Mouse (Mus musculus): ENCODE measurements around the gene Itgb2. TPM values are rescaled to one million over a fixed set of nuclear protein-coding genes. Genes with fewer than 3 reads are reported as not detected.
A peak's percentile ranks its signal among the peaks of the same experiment; 100 is the strongest.

Itgb2 gene
- total and polyA plus RNA-seq, 3 experiments: 20.0 to 49.2 (median 39.6) TPM

- TF ChIP-seq GATA1 (IDR thresholded peaks at IDR 0.05; ENCODE audit: borderline replicate concordance, low read length) (no peak), GATA2 (IDR thresholded peaks at IDR 0.05; ENCODE audit: borderline replicate concordance, low read depth, low read length) (no peak)
- H3K4me3 ChIP-seq (ENCODE audit: low read depth, low read length): no peak overlapping the region
- H3K36me3 ChIP-seq (replicated peaks): peaks cover 90% of the 10 kb centered on the region
- no peaks in the 10 kb centered on the region; the same call in 1 of the 2 replicates for H3K27me3 ChIP-seq (ENCODE audit: insufficient read depth, low read length)
- no peak for ATAC-seq (ENCODE audit: extremely low read depth, insufficient number of reproducible peaks, low FRiP score, poor library complexity, severe bottlenecking)
- H3K4me1 ChIP-seq (ENCODE audit: insufficient read depth, low read depth, low read length): peaks cover 74% of the 10 kb centered on the region
- H3K9me3 ChIP-seq (replicated peaks): no peaks in the 10 kb centered on the region
- no peak for DNase-seq (ENCODE audit: low spot score)
Observed at GRCm38 (mm10) chr10:77552162-77552561, 22.1 kb downstream of the Itgb2 start.

GRCm38 (mm10) chr10:77553285-77553684, 23.2 kb downstream of the Itgb2 start:
- ATAC-seq (ENCODE audit: extremely low read depth, insufficient number of reproducible peaks, low FRiP score, poor library complexity, severe bottlenecking): no peak
- TF ChIP-seq CTCF (IDR thresholded peaks at IDR 0.05; ENCODE audit: low read depth, low read length) (no peak), POLR2AphosphoS5 (IDR thresholded peaks at IDR 0.05; ENCODE audit: insufficient replicate concordance, low read depth, low read length) (no peak), GATA1 (IDR thresholded peaks at IDR 0.05; ENCODE audit: borderline replicate concordance, low read length) (no peak), GATA2 (IDR thresholded peaks at IDR 0.05; ENCODE audit: borderline replicate concordance, low read depth, low read length) (no peak), TAL1 (conservative IDR thresholded peaks at IDR 0.05; ENCODE audit: low read depth, low read length) (no peak)
- H3K36me3 ChIP-seq (replicated peaks): peaks cover 91% of the 10 kb centered on the region
- H3K9me3 ChIP-seq (replicated peaks): no peaks in the 10 kb centered on the region
- DNase-seq (ENCODE audit: low spot score): no peak
- H3K27me3 ChIP-seq (ENCODE audit: insufficient read depth, low read length): no peaks in the 10 kb centered on the region; the same call in 1 of the 2 replicates
- no peak overlapping the region for H3K4me3 ChIP-seq (ENCODE audit: low read depth, low read length)
- H3K4me1 ChIP-seq (ENCODE audit: insufficient read depth, low read depth, low read length): peaks cover 86% of the 10 kb centered on the region

DNA sequence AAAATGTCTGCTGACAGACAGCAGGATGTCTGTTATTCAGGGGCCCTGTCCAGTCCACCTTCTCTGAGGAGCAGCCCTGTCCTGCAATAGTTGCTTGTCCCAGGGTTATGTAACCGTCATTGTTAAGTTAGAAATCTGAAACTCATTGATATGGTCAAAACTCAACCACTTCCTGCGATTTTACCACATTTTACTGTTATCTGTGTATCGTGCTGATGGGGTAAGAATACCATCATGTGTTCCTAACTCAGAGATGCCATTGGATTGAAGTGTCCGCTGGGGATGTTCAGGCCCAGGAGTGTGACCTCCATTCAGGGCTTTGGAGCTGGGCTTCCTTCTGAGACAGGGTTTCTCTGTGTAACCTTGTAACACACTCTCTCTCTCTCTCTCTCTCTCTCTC, 24.9 kb downstream of the Itgb2 start:
- no peaks in the 10 kb centered on the region for H3K9me3 ChIP-seq (replicated peaks)
- peaks cover 91% of the 10 kb centered on the region for H3K36me3 ChIP-seq (replicated peaks)
- TF ChIP-seq GATA1 (IDR thresholded peaks at IDR 0.05; ENCODE audit: borderline replicate concordance, low read length) (no peak), TAL1 (conservative IDR thresholded peaks at IDR 0.05; ENCODE audit: low read depth, low read length) (peak; percentile 16; the same call in 1 of the 2 replicates)
- H3K27me3 ChIP-seq (ENCODE audit: insufficient read depth, low read length): no peaks in the 10 kb centered on the region; the same call in 1 of the 2 replicates
- peaks cover 86% of the 10 kb centered on the region for H3K4me1 ChIP-seq (ENCODE audit: insufficient read depth, low read depth, low read length)
- ATAC-seq (ENCODE audit: extremely low read depth, insufficient number of reproducible peaks, low FRiP score, poor library complexity, severe bottlenecking): peak; percentile 66
- DNase-seq (ENCODE audit: low spot score): peak; percentile 78
- H3K4me3 ChIP-seq (ENCODE audit: low read depth, low read length): no peak overlapping the region

DNA sequence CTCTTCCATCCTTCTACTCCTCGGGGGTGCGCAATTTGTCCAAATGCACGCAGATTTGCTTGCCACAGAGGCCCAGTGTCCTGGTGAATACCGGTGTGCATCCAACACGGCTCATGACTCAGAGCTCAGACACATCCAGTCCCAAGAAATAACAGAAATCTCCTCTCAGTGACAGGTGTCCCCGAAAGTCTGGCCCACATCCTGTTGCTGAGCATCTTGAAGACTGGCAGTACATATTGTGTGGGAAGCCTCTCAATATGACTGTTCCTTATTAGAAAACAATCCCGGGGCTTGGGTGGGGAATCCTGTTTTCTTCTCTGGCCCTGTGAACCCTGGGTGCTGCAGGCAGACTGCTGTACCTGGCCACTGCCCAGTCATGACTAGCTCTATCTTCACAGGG, 26.6 kb downstream of the Itgb2 start:
- TF ChIP-seq CTCF (IDR thresholded peaks at IDR 0.05; ENCODE audit: low read depth, low read length): no peak
- TF ChIP-seq GATA2 (IDR thresholded peaks at IDR 0.05; ENCODE audit: borderline replicate concordance, low read depth, low read length): no peak
- TF ChIP-seq GATA1 (IDR thresholded peaks at IDR 0.05; ENCODE audit: borderline replicate concordance, low read length): no peak
- ATAC-seq (ENCODE audit: extremely low read depth, insufficient number of reproducible peaks, low FRiP score, poor library complexity, severe bottlenecking): no peak
- peaks cover 91% of the 10 kb centered on the region for H3K36me3 ChIP-seq (replicated peaks)

DNA sequence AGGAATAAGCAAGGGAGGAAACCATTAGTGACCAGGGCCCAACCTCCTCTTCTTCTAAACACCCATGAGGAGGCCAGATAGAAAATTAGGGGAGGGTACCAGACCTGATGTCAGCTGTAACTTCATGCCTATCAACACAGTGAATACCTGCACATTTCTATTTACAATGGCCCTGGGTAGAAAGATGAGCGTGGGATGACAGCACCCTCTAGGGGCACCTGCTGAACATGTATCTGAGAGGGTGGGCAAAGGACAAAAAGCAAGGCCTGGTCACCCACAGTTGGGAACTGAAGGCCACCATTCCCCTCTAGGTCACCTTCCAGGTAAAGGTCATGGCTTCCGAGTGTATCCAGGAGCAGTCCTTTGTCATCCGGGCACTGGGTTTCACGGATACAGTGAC, 27.6 kb downstream of the Itgb2 start:
- peaks cover 93% of the 10 kb centered on the region for H3K36me3 ChIP-seq (replicated peaks)
- no peak for TF ChIP-seq GATA2 (IDR thresholded peaks at IDR 0.05; ENCODE audit: borderline replicate concordance, low read depth, low read length)
- TF ChIP-seq TAL1 (conservative IDR thresholded peaks at IDR 0.05; ENCODE audit: low read depth, low read length): no peak
- TF ChIP-seq CTCF (IDR thresholded peaks at IDR 0.05; ENCODE audit: low read depth, low read length): no peak
- TF ChIP-seq GATA1 (IDR thresholded peaks at IDR 0.05; ENCODE audit: borderline replicate concordance, low read length): no peak
- DNase-seq (ENCODE audit: low spot score): no peak
- ATAC-seq (ENCODE audit: extremely low read depth, insufficient number of reproducible peaks, low FRiP score, poor library complexity, severe bottlenecking): no peak
- no peaks in the 10 kb centered on the region for H3K9me3 ChIP-seq (replicated peaks)
- H3K4me3 ChIP-seq (ENCODE audit: low read depth, low read length): no peak overlapping the region; the same call in 1 of the 2 replicates
- no peaks in the 10 kb centered on the region; the same call in 1 of the 2 replicates for H3K27me3 ChIP-seq (ENCODE audit: insufficient read depth, low read length)
- peaks cover 93% of the 10 kb centered on the region for H3K4me1 ChIP-seq (ENCODE audit: insufficient read depth, low read depth, low read length)

More for the DNA sequence above, 26.6 kb downstream of the Itgb2 start:
- H3K27me3 ChIP-seq (ENCODE audit: insufficient read depth, low read length): no peaks in the 10 kb centered on the region; the same call in 1 of the 2 replicates
- H3K4me1 ChIP-seq (ENCODE audit: insufficient read depth, low read depth, low read length): peaks cover 90% of the 10 kb centered on the region
- no peaks in the 10 kb centered on the region for H3K9me3 ChIP-seq (replicated peaks)
- DNase-seq (ENCODE audit: low spot score): no peak
- no peak overlapping the region; the same call in 1 of the 2 replicates for H3K4me3 ChIP-seq (ENCODE audit: low read depth, low read length)

DNA sequence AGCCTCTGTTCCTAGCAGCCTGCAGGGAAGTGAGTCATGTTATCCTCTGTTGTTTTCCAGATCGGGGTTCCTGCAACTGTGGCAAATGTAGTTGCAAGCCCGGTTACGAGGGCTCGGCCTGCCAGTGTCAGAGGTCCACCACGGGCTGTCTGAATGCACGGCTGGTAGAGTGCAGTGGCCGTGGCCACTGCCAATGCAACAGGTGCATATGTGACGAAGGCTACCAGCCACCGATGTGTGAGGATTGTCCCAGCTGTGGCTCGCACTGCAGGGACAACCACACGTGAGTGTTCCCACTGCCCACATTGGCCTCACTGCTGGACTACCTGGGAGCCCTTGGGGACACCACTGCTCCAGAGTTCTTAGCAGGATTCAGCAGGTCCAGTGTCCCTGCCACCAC, 30.0 kb downstream of the Itgb2 start:
- no peak overlapping the region for H3K4me3 ChIP-seq (ENCODE audit: low read depth, low read length)
- H3K4me1 ChIP-seq (ENCODE audit: insufficient read depth, low read depth, low read length): peaks cover 89% of the 10 kb centered on the region
- DNase-seq (ENCODE audit: low spot score) (no peak), ATAC-seq (ENCODE audit: extremely low read depth, insufficient number of reproducible peaks, low FRiP score, poor library complexity, severe bottlenecking) (no peak)
- no peaks in the 10 kb centered on the region for H3K9me3 ChIP-seq (replicated peaks)
- no peaks in the 10 kb centered on the region; the same call in 1 of the 2 replicates for H3K27me3 ChIP-seq (ENCODE audit: insufficient read depth, low read length)
- peaks cover 94% of the 10 kb centered on the region for H3K36me3 ChIP-seq (replicated peaks)
- no peak for TF ChIP-seq CTCF (IDR thresholded peaks at IDR 0.05; ENCODE audit: low read depth, low read length)
- no peak for TF ChIP-seq GATA2 (IDR thresholded peaks at IDR 0.05; ENCODE audit: borderline replicate concordance, low read depth, low read length)
- no peak for TF ChIP-seq TAL1 (conservative IDR thresholded peaks at IDR 0.05; ENCODE audit: low read depth, low read length)
- no peak for TF ChIP-seq GATA1 (IDR thresholded peaks at IDR 0.05; ENCODE audit: borderline replicate concordance, low read length)
- no peak for TF ChIP-seq POLR2AphosphoS5 (IDR thresholded peaks at IDR 0.05; ENCODE audit: insufficient replicate concordance, low read depth, low read length)

DNA sequence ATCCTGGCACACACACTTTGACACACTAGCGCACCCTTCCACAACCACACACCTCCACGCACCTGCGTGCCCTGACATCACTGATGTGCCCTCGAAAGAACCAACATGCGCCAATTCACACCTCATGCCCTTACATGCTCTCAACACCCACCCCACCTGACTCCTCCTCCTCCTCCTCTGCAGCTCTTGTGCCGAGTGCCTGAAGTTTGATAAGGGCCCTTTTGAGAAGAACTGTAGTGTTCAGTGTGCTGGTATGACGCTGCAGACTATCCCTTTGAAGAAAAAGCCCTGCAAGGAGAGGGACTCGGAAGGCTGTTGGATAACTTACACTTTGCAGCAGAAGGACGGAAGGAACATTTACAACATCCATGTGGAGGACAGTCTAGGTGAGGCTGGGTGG, 30.8 kb downstream of the Itgb2 start:
- H3K4me3 ChIP-seq (ENCODE audit: low read depth, low read length): no peak overlapping the region
- peaks cover 97% of the 10 kb centered on the region for H3K36me3 ChIP-seq (replicated peaks)
- no peaks in the 10 kb centered on the region; the same call in 1 of the 2 replicates for H3K27me3 ChIP-seq (ENCODE audit: insufficient read depth, low read length)
- DNase-seq (ENCODE audit: low spot score) (no peak), ATAC-seq (ENCODE audit: extremely low read depth, insufficient number of reproducible peaks, low FRiP score, poor library complexity, severe bottlenecking) (no peak)
- H3K4me1 ChIP-seq (ENCODE audit: insufficient read depth, low read depth, low read length): peaks cover 90% of the 10 kb centered on the region
- no peaks in the 10 kb centered on the region for H3K9me3 ChIP-seq (replicated peaks)
- TF ChIP-seq TAL1 (conservative IDR thresholded peaks at IDR 0.05; ENCODE audit: low read depth, low read length) (no peak), POLR2AphosphoS5 (IDR thresholded peaks at IDR 0.05; ENCODE audit: insufficient replicate concordance, low read depth, low read length) (no peak), GATA1 (IDR thresholded peaks at IDR 0.05; ENCODE audit: borderline replicate concordance, low read length) (no peak), CTCF (IDR thresholded peaks at IDR 0.05; ENCODE audit: low read depth, low read length) (no peak), GATA2 (IDR thresholded peaks at IDR 0.05; ENCODE audit: borderline replicate concordance, low read depth, low read length) (no peak)

Data from G1E (cell line).